Mouse (Mus musculus) kidney, embryonic 16.5 days (tissue): ENCODE measurements around the gene Pcbp2. TPM values are rescaled to one million over a fixed set of nuclear protein-coding genes. Genes with fewer than 3 reads are reported as not detected.
A peak's percentile ranks its signal among the peaks of the same experiment; 100 is the strongest.

Experiments used
- ATAC-seq: fragments of 200-750 bp; cut with Nextera tagmentation; 2 replicates; pipeline ENCODE4 v1.8.0; 2017; ENCODE audit warnings: moderate TSS enrichment; ENCODE audit not compliant: low FRiP score, low TSS enrichment
- H3K27ac ChIP-seq: fragments of 300-500 bp; sonication (generic); 2 replicates; pipeline ENCODE4 v1.5.1; 2014; ENCODE audit warnings: low read length
- H3K27me3 ChIP-seq: fragments of 300-500 bp; sonication (generic); 2 replicates; pipeline ENCODE4 v1.6.1; 2014; ENCODE audit warnings: low read length, control low read depth, mixed read lengths; ENCODE audit not compliant: insufficient read depth
- H3K36me3 ChIP-seq: fragments of 300-500 bp; sonication (generic); 2 replicates; pipeline ENCODE4 v1.6.1; 2014; ENCODE audit warnings: low read length, control low read depth, mixed read lengths; ENCODE audit not compliant: insufficient read depth
- H3K4me1 ChIP-seq: fragments of 300-500 bp; sonication (generic); 2 replicates; pipeline ENCODE4 v1.6.1; 2014; ENCODE audit warnings: low read length, control low read depth, mixed read lengths; ENCODE audit not compliant: insufficient read depth
- H3K4me2 ChIP-seq: fragments of 300-500 bp; sonication (generic); replicated peaks from 2 replicates; pipeline ENCODE4 v1.6.1; 2014; ENCODE audit warnings: low read depth, low read length
- H3K4me3 ChIP-seq: fragments of 300-500 bp; sonication (generic); 2 replicates; pipeline ENCODE4 v1.5.1; 2014; ENCODE audit warnings: mild to moderate bottlenecking, low read length
- H3K9ac ChIP-seq: fragments of 300-500 bp; sonication (generic); replicated peaks from 2 replicates; pipeline ENCODE4 v1.6.1; 2014; ENCODE audit warnings: low read length
- H3K9me3 ChIP-seq: fragments of 300-500 bp; sonication (generic); 2 replicates; pipeline ENCODE4 v1.6.1; 2016; ENCODE audit warnings: low read length, control low read depth
- WGBS: fragments of 180-500 bp; shearing (Covaris S2); extraction: QIAGEN DNeasy Blood & Tissue Kit; methylation state at CpG from one replicate; pipeline ENCODE4 v1.1.7; 2014; 5-methylcytosine and 5-hydroxymethylcytosine counted together
- polyA plus RNA-seq: library from polyadenylated mRNA; unstranded; fragments of >200 nt; fragmentation: Nextera tagmentation; extraction: Ambion mirVana; gene quantifications from 2 replicates; pipeline ENCODE4 v1.2.1, GENCODE M21; 2015

The Pcbp2 gene
- polyA plus RNA-seq, 1 experiment from 2014 or later, result 212 TPM

DNA sequence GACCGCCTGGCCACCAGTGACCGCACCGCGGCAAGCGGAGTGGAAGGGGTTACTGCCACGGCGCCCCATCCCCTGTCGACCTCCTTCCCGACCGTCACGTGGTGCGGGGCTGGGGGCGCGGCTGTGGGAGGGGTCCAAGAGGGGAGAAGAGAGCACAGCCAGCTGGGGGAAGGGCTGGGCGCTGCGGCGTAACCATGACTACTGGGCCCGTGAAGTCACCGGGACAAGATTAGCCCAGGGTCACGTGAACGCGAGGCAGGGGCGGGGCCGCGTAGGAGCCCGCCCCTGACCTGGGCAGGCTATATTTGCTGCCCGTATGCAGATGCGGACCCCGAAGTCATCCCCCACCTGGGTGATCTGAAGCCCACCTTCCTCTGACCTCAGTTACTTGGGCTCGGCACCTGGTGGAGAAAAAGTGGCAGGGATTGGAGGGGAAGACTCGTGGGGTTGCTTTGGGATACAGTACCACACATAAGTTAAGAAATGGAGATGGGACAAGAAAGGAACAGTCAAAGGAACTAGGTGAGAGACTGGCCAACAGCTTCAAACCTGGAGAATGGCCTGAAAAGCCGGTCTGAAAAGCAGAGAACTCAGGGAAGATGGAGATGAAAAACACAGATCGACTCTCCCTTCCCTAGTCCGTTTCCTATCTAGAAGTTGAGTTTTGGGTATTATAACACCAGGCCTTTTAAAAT, 40.4 kb downstream of the Pcbp2 start:
- Histone ChIP-seq H3K9me3 (no peaks in the 10 kb centered on the region), H3K36me3 (no peaks in the 10 kb centered on the region), H3K4me3 (peak overlapping the region; percentile 75), H3K9ac (peak overlapping the region; percentile 75), H3K27ac (peak overlapping the region; percentile 82), H3K4me1 (peaks cover 52% of the 10 kb centered on the region), H3K4me2 (peak overlapping the region; percentile 82), H3K27me3 (no peaks in the 10 kb centered on the region)
- ATAC-seq, result peak; percentile 92
- WGBS, result 3% methylated on average over 34 of the region's 34 CpGs

DNA sequence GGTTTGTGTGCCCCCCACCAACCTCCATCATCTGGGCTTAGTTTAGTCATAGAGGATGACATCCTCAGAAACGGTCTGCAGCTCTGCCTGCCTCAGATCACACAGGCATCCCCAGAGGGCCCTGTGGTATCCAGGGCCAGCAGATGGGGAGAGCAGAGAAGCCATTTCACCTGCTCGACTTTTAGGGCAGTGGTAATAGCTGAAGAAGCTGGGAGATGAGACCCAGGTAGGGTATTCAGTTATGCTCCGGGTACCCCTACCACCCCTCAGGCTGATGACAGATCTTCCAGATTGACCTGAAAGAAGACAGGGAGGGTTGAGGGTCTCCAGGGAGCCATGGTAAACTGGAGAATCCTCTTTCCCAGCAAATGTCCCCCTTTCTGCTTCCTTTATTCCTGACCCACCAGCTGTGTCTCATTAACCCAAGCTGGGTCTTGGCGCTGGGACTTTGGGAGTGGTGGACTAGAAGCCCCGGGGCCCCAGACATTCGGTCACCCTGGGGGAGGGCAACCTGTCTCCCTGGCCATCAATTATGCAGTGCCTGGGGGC, 41.0 kb downstream of the Pcbp2 start:
- Histone ChIP-seq H3K9ac (peak overlapping the region; percentile 75), H3K27ac (peak overlapping the region; percentile 82), H3K4me2 (peak overlapping the region; percentile 82), H3K36me3 (no peaks in the 10 kb centered on the region), H3K4me3 (peak overlapping the region; percentile 75; the same call in 1 of the 2 replicates), H3K9me3 (no peaks in the 10 kb centered on the region), H3K4me1 (peaks cover 52% of the 10 kb centered on the region), H3K27me3 (no peaks in the 10 kb centered on the region)
- ATAC-seq, result no peak
- WGBS, result 9% methylated on average over 6 of the region's 6 CpGs

DNA sequence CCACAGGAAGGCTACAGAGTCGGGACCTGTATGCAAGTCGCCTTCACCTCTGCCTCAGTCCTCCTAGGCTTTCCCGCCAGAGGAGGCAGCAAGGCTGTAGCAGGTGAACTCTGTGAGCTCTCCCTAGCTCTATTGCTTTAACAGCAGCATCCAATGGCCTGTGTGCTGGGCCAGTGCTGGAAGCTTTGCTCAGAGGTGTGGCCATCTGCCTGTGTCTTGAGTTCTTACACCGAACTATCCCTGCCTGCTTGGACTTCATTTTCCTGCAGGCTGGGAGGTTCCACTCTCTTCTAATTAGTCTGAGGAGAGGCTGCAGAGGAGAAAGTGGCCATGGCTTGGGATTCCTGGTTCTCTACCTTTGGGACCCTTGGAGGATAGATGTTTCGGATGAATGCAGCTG, 41.7 kb downstream of the Pcbp2 start:
- H3K9ac ChIP-seq, result no peak overlapping the region
- peak overlapping the region; percentile 1; the same call in 1 of the 2 replicates for H3K27ac ChIP-seq
- no peak overlapping the region for H3K4me3 ChIP-seq
- no peaks in the 10 kb centered on the region for H3K27me3 ChIP-seq
- 33% methylated on average over 5 of the region's 5 CpGs for WGBS
- H3K36me3 ChIP-seq, result no peaks in the 10 kb centered on the region
- peaks cover 46% of the 10 kb centered on the region for H3K4me1 ChIP-seq
- no peaks in the 10 kb centered on the region for H3K9me3 ChIP-seq
- H3K4me2 ChIP-seq, result 0 out of 2 replicates have a peak overlapping the region, but pooled peaks have one; percentile 82
- ATAC-seq, result no peak

DNA sequence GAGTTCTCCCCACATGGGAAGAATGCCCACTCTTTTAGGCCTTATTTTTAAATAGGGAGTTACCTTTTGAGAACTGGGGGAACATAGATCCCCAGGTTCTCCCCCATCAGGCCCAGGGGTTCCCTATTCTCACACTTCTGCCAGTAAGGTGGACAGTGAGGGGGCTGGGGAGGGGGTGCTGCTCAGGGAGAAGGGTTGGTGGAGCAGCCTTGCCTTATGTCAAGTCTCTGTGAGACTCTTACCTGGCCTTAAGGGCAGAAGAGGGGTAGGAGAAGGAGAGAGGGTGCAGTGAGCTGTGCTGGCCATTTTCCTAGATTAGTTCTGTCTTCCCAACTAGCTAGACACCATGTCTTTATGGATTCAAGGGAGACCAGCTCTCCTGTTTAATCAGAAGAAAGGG, 42.1 kb downstream of the Pcbp2 start:
- Histone ChIP-seq H3K9me3 (no peaks in the 10 kb centered on the region), H3K27me3 (no peaks in the 10 kb centered on the region), H3K9ac (no peak overlapping the region), H3K4me3 (no peak overlapping the region), H3K27ac (no peak overlapping the region), H3K36me3 (no peaks in the 10 kb centered on the region), H3K4me1 (peaks cover 46% of the 10 kb centered on the region), H3K4me2 (no peak overlapping the region)
- ATAC-seq, result no peak

DNA sequence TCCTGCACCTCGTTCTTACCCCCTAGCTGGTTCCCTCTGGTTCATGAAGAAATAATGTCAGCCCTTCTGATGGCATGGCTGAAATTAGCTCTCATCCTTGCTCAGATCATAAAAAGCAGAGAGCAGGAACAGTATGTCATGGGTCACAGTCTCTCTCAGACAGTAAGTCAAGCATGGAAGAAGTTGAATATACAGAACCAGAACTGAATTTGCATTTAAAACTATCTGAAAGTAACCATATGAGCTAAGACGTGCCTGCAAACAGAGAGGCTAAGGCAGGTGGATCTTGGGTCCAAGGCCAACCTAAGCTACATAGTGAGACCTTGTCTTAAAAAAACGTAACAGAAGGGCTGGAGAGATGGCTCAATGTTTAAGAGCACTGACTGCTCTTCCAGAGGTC, 42.7 kb downstream of the Pcbp2 start:
- Histone ChIP-seq H3K9me3 (no peaks in the 10 kb centered on the region), H3K4me2 (no peak overlapping the region), H3K27ac (no peak overlapping the region), H3K27me3 (no peaks in the 10 kb centered on the region), H3K36me3 (no peaks in the 10 kb centered on the region), H3K4me1 (peaks cover 46% of the 10 kb centered on the region), H3K4me3 (no peak overlapping the region), H3K9ac (no peak overlapping the region)
- ATAC-seq, result no peak
- WGBS, result 57% methylated on average over 3 of the region's 3 CpGs

DNA sequence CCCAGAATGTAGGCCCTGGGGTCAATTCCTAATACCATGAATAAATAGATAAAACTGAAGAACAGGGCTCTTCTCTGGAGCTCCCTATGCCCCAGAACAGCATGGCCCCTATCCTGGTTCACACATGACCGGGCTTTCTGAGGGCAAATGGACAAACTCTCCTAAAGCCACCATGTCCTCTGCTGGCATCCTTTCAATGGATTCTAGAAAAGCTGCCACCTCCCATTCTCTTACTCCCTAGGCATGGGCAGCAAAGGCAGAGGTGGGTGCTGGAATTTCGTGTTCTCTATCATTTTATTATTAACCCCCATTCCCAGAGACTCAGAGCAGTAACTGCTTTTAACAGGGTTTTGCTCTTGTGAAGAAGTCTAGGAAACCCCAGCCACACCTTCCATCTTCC, 44.9 kb downstream of the Pcbp2 start:
- Histone ChIP-seq H3K27me3 (no peaks in the 10 kb centered on the region), H3K4me3 (0 out of 2 replicates have a peak overlapping the region, but pooled peaks have one; percentile 66), H3K9ac (no peak overlapping the region), H3K27ac (no peak overlapping the region), H3K4me1 (peaks cover 49% of the 10 kb centered on the region), H3K9me3 (no peaks in the 10 kb centered on the region), H3K36me3 (no peaks in the 10 kb centered on the region), H3K4me2 (peak overlapping the region; percentile 84)
- 90% methylated on average over 2 of the region's 2 CpGs for WGBS
- ATAC-seq, result no peak

DNA sequence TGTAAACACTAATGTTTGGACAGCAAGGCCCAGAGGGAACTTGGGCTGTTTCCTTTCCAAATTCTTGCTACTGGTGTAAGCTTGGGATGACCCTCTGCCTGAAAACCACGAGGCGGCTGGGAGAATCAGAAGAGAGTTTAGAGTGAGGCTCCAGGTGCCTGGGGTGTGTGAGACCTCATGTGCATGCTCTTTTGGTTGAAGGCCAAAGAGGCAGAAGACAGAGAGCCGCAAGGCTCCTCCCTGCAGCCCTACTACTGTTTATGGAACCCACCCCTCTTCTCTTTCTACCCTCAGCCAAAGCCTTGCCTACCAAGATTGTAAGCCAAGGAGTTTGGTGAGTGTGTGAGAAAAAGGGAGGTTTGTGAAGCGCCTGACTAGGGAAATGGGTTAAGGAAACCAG, 45.5 kb downstream of the Pcbp2 start:
- peak overlapping the region; percentile 84 for H3K4me2 ChIP-seq
- no peaks in the 10 kb centered on the region for H3K36me3 ChIP-seq
- WGBS, result 33% methylated on average over 4 of the region's 4 CpGs
- H3K27ac ChIP-seq, result peak overlapping the region; percentile 77; the same call in 1 of the 2 replicates
- ATAC-seq, result no peak
- peak overlapping the region; percentile 66 for H3K4me3 ChIP-seq
- peaks cover 52% of the 10 kb centered on the region for H3K4me1 ChIP-seq
- peak overlapping the region; percentile 76 for H3K9ac ChIP-seq
- no peaks in the 10 kb centered on the region for H3K9me3 ChIP-seq
- no peaks in the 10 kb centered on the region for H3K27me3 ChIP-seq

DNA sequence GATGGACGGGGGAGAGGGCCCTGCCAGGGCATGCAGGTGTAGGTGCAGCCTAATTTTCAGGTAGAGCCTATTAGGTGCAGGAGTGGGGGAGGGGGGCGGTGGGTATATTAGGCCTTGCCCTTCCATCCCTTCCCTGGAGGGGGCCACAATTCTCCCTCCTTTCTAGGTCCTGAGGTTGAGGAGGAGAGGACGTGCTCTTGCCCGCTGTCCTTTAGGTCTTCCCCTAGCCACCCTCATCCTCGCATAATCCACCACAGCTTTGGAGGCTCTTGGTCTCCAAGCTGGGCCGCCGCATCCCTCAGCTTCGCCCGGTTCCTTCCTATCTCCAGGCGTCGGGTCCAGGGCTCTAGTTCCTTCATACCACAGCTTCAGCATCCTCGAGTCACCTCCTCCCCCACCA, 46.0 kb downstream of the Pcbp2 start:
- H3K36me3 ChIP-seq, result 0 out of 2 replicates have a peak, but pooled peaks cover 2% of the 10 kb centered on the region
- H3K4me3 ChIP-seq, result peak overlapping the region; percentile 66
- H3K9ac ChIP-seq, result peak overlapping the region; percentile 76
- H3K4me1 ChIP-seq, result peaks cover 47% of the 10 kb centered on the region
- peak overlapping the region; percentile 77 for H3K27ac ChIP-seq
- no peaks in the 10 kb centered on the region for H3K27me3 ChIP-seq
- WGBS, result 2% methylated on average over 12 of the region's 12 CpGs
- H3K4me2 ChIP-seq, result peak overlapping the region; percentile 84
- H3K9me3 ChIP-seq, result no peaks in the 10 kb centered on the region
- ATAC-seq, result no peak

DNA sequence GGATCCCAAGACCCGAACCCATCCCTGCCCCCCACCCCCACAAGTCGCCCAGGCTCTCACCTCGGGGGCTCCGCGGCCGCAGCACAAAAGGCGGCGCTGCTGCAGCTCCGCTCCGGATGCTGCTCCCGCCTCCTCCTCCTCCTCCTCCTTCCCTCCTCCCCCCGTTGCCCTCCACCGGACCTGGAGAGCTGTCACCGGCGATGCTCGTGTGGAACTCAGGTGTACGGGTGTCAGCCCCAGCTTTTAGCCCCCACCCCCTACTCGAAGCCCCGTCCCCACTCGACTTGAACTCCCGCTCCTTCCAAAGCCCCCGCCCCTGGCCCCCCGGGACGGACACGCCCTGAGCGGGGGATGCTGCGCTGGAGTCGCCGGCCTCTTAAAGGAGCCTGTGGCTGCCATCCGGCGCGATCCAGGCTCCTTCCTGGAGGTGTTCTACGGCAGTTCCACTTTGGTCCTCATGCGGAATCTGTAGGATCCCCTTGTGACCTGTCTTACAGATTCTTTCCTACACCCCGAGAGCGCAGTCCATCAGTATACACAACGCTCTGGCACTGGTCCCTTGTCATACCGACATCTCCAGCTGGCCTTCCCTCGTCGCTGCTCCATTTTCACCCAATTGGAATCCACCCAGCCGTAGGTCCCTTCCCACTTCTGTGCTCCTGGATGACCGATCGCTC, 46.5 kb downstream of the Pcbp2 start, which contains the start of gene Map3k12:
TSS of gene Map3k12 (minus strand) at position 337 of the 677 bp plus-strand sequence.
- H3K9ac ChIP-seq, result peak within 1 kb of the TSS; percentile 76
- H3K27me3 ChIP-seq, result no peaks in the 10 kb centered on the region
- peak; percentile 7; the same call in 1 of the 2 replicates for ATAC-seq
- H3K4me2 ChIP-seq, result peak within 1 kb of the TSS; percentile 84
- WGBS, result under 1% methylated on average over 43 of the region's 43 CpGs
- peak within 1 kb of the TSS; percentile 66 for H3K4me3 ChIP-seq
- H3K9me3 ChIP-seq, result no peaks in the 10 kb centered on the region
- H3K4me1 ChIP-seq, result peaks cover 41% of the 10 kb centered on the region
- H3K27ac ChIP-seq, result peak within 1 kb of the TSS; percentile 99
- peaks cover 4% of the 10 kb centered on the region; the same call in 1 of the 2 replicates for H3K36me3 ChIP-seq

DNA sequence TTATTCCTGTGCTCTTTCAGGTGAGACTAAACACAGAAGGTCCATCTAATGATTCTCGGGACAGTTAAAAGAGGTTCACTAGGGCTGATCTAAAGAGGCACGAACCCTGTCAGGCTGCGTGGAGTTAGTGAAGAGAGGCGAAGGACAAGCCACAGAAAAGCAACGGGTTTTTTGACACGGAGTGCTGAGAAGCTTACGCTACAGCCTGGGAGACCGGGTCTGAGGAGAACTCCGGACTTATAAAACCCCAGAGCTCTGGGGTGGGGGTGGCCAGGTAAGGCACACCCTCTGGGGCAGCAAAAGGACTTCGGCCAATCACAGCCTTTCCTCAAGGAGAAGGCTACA, 47.3 kb downstream of the Pcbp2 start:
- H3K4me2 ChIP-seq, result peak overlapping the region; percentile 84
- H3K4me1 ChIP-seq, result peaks cover 34% of the 10 kb centered on the region
- no peaks in the 10 kb centered on the region for H3K27me3 ChIP-seq
- H3K9ac ChIP-seq, result peak overlapping the region; percentile 76
- H3K9me3 ChIP-seq, result no peaks in the 10 kb centered on the region
- H3K27ac ChIP-seq, result peak overlapping the region; percentile 77
- ATAC-seq, result no peak
- H3K4me3 ChIP-seq, result peak overlapping the region; percentile 66
- H3K36me3 ChIP-seq, result peaks cover 11% of the 10 kb centered on the region
- WGBS, result 0% methylated on average over 10 of the region's 10 CpGs
